Mouse (Mus musculus): Measurements from ENCODE around the gene Nfx1. TPM values are rescaled to one million over a fixed set of nuclear protein-coding genes. Genes with fewer than 3 reads are reported as not detected.

Nfx1 gene
- total and polyA plus RNA-seq, 2 experiments from 2014 or later: 58.6 to 63.8 TPM

- H3K27me3 ChIP-seq (ENCODE audit: insufficient read depth, low read length): no peaks in the 10 kb centered on the region
- peak; percentile 95 for DNase-seq (ENCODE audit: low spot score)
- peak; percentile 87 for TF ChIP-seq CTCF (IDR thresholded peaks at IDR 0.05; ENCODE audit: low read depth)
- H3K4me3 ChIP-seq (ENCODE audit: low read length): no peak overlapping the region
- 35% methylated on average over 16 of the region's 16 CpGs for WGBS
- no peak overlapping the region for H3K27ac ChIP-seq
- H3K9me3 ChIP-seq (ENCODE audit: low read length): no peaks in the 10 kb centered on the region
- peak overlapping the region; percentile 30 for H3K4me2 ChIP-seq (ENCODE audit: low read depth, low read length)
- H3K4me1 ChIP-seq (ENCODE audit: insufficient read depth, low read length): no peaks in the 10 kb centered on the region
- H3K36me3 ChIP-seq (ENCODE audit: insufficient read depth, low read length): no peaks in the 10 kb centered on the region
- no peak overlapping the region for H3K9ac ChIP-seq (replicated peaks; ENCODE audit: low read length)
- peak; percentile 86 for ATAC-seq
Measured at GRCm38 (mm10) chr4:41050726-41051675, 80.3 kb downstream of the Nfx1 start.

GRCm38 (mm10) chr4:41051781-41052180 is 81.1 kb downstream of the Nfx1 start:
- Histone ChIP-seq H3K4me1 (ENCODE audit: insufficient read depth, low read length) (no peaks in the 10 kb centered on the region), H3K9me3 (ENCODE audit: low read length) (no peaks in the 10 kb centered on the region), H3K4me3 (ENCODE audit: low read length) (no peak overlapping the region), H3K27me3 (ENCODE audit: insufficient read depth, low read length) (no peaks in the 10 kb centered on the region), H3K36me3 (ENCODE audit: insufficient read depth, low read length) (no peaks in the 10 kb centered on the region), H3K4me2 (ENCODE audit: low read depth, low read length) (no peak overlapping the region), H3K9ac (replicated peaks; ENCODE audit: low read length) (no peak overlapping the region), H3K27ac (no peak overlapping the region)
- DNase-seq (ENCODE audit: low spot score) (no peak), ATAC-seq (no peak)
- TF ChIP-seq CTCF (IDR thresholded peaks at IDR 0.05; ENCODE audit: low read depth): 0 out of 2 replicates have a peak, but pooled peaks have one; percentile 11
- 79% methylated on average over 7 of the region's 7 CpGs for WGBS

- DNase-seq (ENCODE audit: low spot score): no peak
- Histone ChIP-seq H3K4me1 (ENCODE audit: insufficient read depth, low read length) (no peaks in the 10 kb centered on the region), H3K4me3 (ENCODE audit: low read length) (no peak overlapping the region), H3K27me3 (ENCODE audit: insufficient read depth, low read length) (no peaks in the 10 kb centered on the region), H3K4me2 (ENCODE audit: low read depth, low read length) (no peak overlapping the region), H3K36me3 (ENCODE audit: insufficient read depth, low read length) (no peaks in the 10 kb centered on the region), H3K9ac (replicated peaks; ENCODE audit: low read length) (no peak overlapping the region), H3K9me3 (ENCODE audit: low read length) (no peaks in the 10 kb centered on the region), H3K27ac (no peak overlapping the region)
- 87% methylated on average over 13 of the region's 13 CpGs for WGBS
- ATAC-seq: no peak
- no peak for TF ChIP-seq CTCF (IDR thresholded peaks at IDR 0.05; ENCODE audit: low read depth)
Measured at GRCm38 (mm10) chr4:41055111-41055510, 84.4 kb downstream of the Nfx1 start.

GRCm38 (mm10) chr4:41056253-41056652 is 85.5 kb downstream of the Nfx1 start:
- Histone ChIP-seq H3K27me3 (ENCODE audit: insufficient read depth, low read length) (no peaks in the 10 kb centered on the region), H3K27ac (no peak overlapping the region), H3K9ac (replicated peaks; ENCODE audit: low read length) (no peak overlapping the region), H3K36me3 (ENCODE audit: insufficient read depth, low read length) (no peaks in the 10 kb centered on the region), H3K4me1 (ENCODE audit: insufficient read depth, low read length) (no peaks in the 10 kb centered on the region), H3K4me3 (ENCODE audit: low read length) (no peak overlapping the region), H3K4me2 (ENCODE audit: low read depth, low read length) (no peak overlapping the region), H3K9me3 (ENCODE audit: low read length) (no peaks in the 10 kb centered on the region)
- DNase-seq (ENCODE audit: low spot score) (no peak), ATAC-seq (no peak)
- TF ChIP-seq CTCF (IDR thresholded peaks at IDR 0.05; ENCODE audit: low read depth): no peak
- WGBS: 40% methylated on average over 1 of the region's 1 CpGs

- WGBS: 72% methylated on average over 7 of the region's 7 CpGs
Measured at GRCm38 (mm10) chr4:41056742-41057332, 86.1 kb downstream of the Nfx1 start.

GRCm38 (mm10) chr4:41057361-41057760 is 86.7 kb downstream of the Nfx1 start:
- Histone ChIP-seq H3K4me1 (ENCODE audit: insufficient read depth, low read length) (no peaks in the 10 kb centered on the region), H3K4me3 (ENCODE audit: low read length) (no peak overlapping the region), H3K9ac (replicated peaks; ENCODE audit: low read length) (no peak overlapping the region), H3K27ac (no peak overlapping the region), H3K4me2 (ENCODE audit: low read depth, low read length) (no peak overlapping the region), H3K27me3 (ENCODE audit: insufficient read depth, low read length) (no peaks in the 10 kb centered on the region), H3K36me3 (ENCODE audit: insufficient read depth, low read length) (no peaks in the 10 kb centered on the region), H3K9me3 (ENCODE audit: low read length) (no peaks in the 10 kb centered on the region)
- WGBS: 55% methylated on average over 9 of the region's 9 CpGs
- TF ChIP-seq CTCF (IDR thresholded peaks at IDR 0.05; ENCODE audit: low read depth): no peak
- ATAC-seq (no peak), DNase-seq (ENCODE audit: low spot score) (no peak)

More at GRCm38 (mm10) chr4:41056742-41057332, 86.1 kb downstream of the Nfx1 start:
- Histone ChIP-seq H3K9me3 (ENCODE audit: low read length) (no peaks in the 10 kb centered on the region), H3K27me3 (ENCODE audit: insufficient read depth, low read length) (no peaks in the 10 kb centered on the region), H3K4me1 (ENCODE audit: insufficient read depth, low read length) (no peaks in the 10 kb centered on the region), H3K4me2 (ENCODE audit: low read depth, low read length) (no peak overlapping the region), H3K4me3 (ENCODE audit: low read length) (no peak overlapping the region), H3K36me3 (ENCODE audit: insufficient read depth, low read length) (no peaks in the 10 kb centered on the region), H3K9ac (replicated peaks; ENCODE audit: low read length) (no peak overlapping the region), H3K27ac (no peak overlapping the region)
- no peak for DNase-seq (ENCODE audit: low spot score)
- no peak for TF ChIP-seq CTCF (IDR thresholded peaks at IDR 0.05; ENCODE audit: low read depth)
- no peak for ATAC-seq
